Mouse (Mus musculus) embryonic facial prominence, embryonic 12.5 days (tissue): ENCODE results near the gene Pdpk1. TPM values are rescaled to one million over a fixed set of nuclear protein-coding genes. Genes with fewer than 3 reads are reported as not detected.

Source experiments
- polyA plus RNA-seq: library from polyadenylated mRNA; unstranded; fragments of >200 nt; fragmentation: Nextera tagmentation; extraction: Ambion mirVana; gene quantifications from 2 replicates; pipeline ENCODE4 v1.2.1, GENCODE M21; 2016

Pdpk1 gene
- polyA plus RNA-seq, 1 experiment from 2014 or later = 37.6 TPM

Other genes with a start within 250 kb of the Pdpk1 start
- not detected in 2 replicates for gene Dcpp3, start 233.5 kb downstream of the Pdpk1 start, polyA plus RNA-seq
- not detected in 2 replicates for gene Sbp, start 209.3 kb downstream of the Pdpk1 start, polyA plus RNA-seq
- gene Sbpl, start 195.7 kb downstream of the Pdpk1 start, polyA plus RNA-seq = not detected in 2 replicates
- gene Prss30, start 170.4 kb downstream of the Pdpk1 start, polyA plus RNA-seq = not detected in 2 replicates
- gene Prss22, start 152.8 kb downstream of the Pdpk1 start, polyA plus RNA-seq = 1.2 and 1.7 TPM in 2 replicates
- gene Prss27, start 112.8 kb downstream of the Pdpk1 start, polyA plus RNA-seq = 0.22 and 0.24 TPM in 2 replicates
- gene Kctd5, start 77.4 kb downstream of the Pdpk1 start, polyA plus RNA-seq = 88.1 and 92.0 TPM in 2 replicates
- gene Amdhd2, start 12.8 kb upstream of the Pdpk1 start, polyA plus RNA-seq = 40.9 and 42.7 TPM in 2 replicates
- 445 and 455 TPM in 2 replicates for gene Atp6v0c, start 18.8 kb upstream of the Pdpk1 start, polyA plus RNA-seq
- 8.7 and 8.9 TPM in 2 replicates for gene Tbc1d24, start 54.6 kb upstream of the Pdpk1 start, polyA plus RNA-seq
- gene Ntn3, start 58.6 kb upstream of the Pdpk1 start, polyA plus RNA-seq = 20.2 and 20.3 TPM in 2 replicates
- 16.2 and 16.5 TPM in 2 replicates for gene Tedc2, start 69.9 kb upstream of the Pdpk1 start, polyA plus RNA-seq
- gene Ccnf, start 100.6 kb upstream of the Pdpk1 start, polyA plus RNA-seq = 78.2 and 85.3 TPM in 2 replicates
- gene Abca17, start 200.1 kb upstream of the Pdpk1 start, polyA plus RNA-seq = 0.23 TPM in 1 of 2 replicates, not detected in the other
- 7.8 and 9.6 TPM in 2 replicates for gene Abca3, start 201.0 kb upstream of the Pdpk1 start, polyA plus RNA-seq